Mouse (Mus musculus): ENCODE measurements around the gene Rara.

DNA sequence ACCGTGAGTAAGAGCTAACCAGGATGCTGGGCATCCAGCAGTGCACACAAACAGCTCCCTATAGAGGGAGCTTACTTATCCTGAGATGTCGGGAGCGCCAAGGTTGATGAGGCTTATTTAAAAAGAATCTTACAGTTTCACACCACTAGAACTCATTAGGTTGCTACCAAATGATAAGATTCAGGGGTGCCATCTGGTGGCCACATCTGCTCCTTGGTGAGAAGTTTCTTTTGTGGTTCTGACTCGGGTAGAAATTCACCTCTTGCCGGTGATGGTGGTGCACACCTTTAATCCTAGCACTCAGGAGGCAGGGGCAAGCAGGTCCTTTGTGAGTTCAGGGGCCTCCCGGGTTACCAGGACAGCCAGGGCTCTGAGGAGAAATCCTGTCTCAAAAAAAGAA is 18.0 kb upstream of the Rara start:
- TF ChIP-seq POLR2A (IDR thresholded peaks at IDR 0.05; ENCODE audit: borderline replicate concordance, extremely low read depth, low read depth, low read length) (no peak), CTCF (IDR thresholded peaks at IDR 0.05; ENCODE audit: insufficient read depth, low read length) (peak; percentile 40)
